Mouse (Mus musculus): ENCODE data around the gene Dync2li1.

Dync2li1 gene

DNA sequence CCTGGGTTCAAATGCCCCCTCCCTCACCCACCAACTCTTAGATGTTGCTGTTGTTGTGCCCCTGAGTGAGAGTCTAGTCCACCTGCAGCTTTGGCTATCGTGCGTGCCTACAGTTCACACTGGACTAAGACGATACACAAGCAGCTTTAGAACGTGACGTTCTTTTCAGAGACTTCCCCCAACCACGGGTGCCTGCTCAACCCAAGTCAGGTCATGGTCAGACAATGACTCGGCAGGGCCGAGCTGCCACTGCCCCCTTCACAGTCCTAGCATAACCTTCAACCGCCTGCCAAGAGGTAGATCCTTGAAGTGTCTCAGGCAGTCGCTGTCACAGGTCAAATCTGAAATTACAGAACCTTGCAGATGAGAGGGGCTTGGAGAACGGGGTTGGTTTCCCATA lies 62.5 kb downstream of the Dync2li1 start:
- no peak for DNase-seq

DNA sequence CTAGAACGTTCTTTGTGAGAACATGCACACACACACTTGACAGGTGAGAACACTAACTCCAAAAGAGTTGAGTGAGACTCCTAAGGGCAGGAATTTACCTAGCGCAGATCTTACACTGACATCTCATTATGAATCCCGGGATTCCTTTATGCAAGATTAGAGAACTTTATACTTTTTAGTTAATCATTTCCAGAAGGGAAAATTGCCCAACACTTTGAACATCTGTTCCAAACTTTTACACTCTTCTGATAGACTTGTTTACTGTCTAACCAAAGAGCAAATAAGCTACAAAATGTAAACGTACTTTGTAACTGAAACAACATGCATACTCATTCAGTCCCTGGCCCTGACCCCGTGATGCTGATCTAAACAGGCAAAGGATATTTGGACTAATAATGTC lies 63.0 kb downstream of the Dync2li1 start:
- no peak for DNase-seq

DNA sequence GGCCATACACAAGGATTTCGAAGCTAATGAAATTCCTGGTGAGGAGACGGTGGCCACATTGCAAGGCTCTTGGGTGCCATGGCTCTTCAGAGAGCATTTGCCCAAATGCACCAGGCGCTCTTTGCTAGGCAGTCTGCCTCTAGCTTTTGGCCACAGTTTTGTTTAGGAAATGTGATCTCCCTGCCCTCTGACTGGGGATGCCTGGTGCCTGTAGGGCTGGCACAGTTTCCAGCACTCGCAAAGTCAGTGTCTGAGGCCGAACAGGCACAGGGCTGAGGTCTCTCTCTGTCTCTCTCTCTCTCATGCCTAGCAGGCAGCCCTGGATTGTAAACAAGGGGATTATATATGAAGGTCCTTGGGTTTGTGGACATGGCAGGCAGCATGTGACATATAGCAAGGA lies 63.8 kb downstream of the Dync2li1 start:
- no peak for DNase-seq

DNA sequence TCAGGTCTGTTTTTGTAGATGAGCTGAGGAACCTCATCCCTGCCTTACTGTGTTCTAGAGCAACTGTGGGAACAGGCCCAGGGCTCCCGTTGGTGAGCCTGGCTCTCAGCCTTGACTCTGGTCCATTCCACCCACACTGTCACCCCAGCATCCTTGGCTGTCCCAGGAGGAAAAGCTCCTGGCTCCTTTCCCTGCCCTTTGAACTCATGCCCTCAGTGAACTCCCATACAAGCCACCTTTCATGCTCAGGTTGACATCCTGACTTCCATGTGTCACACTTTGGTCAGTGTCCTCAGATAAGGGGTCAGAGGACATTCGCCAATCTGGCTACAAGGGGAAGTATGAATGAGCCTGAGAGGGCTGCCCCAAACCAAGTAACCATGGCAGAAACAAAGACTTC lies 67.4 kb downstream of the Dync2li1 start:
- DNase-seq = no peak

DNA sequence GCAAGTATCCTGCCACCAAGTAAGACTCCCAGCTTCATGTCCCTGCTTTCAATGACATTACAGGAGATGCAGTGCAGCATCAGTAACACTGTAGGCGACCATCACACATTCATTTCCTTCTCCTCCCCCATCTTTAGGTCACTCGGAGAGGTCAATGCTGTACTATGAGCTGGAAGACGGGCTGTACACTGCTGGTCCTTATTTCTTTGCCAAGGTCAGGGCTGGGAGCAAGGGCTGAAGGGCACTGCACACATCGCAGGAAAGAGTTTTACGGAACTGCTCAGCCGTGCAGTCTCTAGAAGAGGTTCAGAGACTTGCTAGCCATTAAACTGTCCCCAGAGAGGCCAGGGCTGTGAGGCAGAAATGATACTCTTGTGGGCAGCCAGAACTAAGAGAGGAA lies 70.2 kb downstream of the Dync2li1 start:
- DNase-seq = peak; percentile 36

DNA sequence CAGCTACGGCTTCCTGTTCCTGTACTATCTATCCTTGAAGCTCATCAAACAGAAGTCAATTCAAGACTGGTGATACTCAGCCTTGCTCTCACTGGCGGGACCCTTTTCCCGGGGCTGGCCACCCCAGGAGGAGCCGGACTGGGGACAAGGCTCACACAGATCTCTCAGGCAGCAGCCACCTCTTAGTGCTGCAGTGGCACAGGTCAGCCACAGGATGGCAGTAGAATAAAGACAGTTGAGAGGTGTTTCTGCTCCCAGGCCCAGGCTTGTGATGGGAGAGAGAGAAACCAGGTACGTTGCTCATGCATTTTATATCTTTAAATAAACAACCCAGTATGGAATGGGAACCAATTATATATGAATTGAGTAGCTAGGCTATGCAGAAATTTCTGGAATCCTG lies 72.4 kb downstream of the Dync2li1 start:
- DNase-seq = peak; percentile 48
